Mouse (Mus musculus): Measurements from ENCODE around the gene Clk3.
"Not testable (repeated sequence)": the region's sequence is repeated elsewhere in the genome, so short reads cannot be mapped to it uniquely, and the experiment has no call there.

The Clk3 gene

GRCm38 (mm10) chr9:57728312-57728711, 37.3 kb downstream of the Clk3 start:
- in situ Hi-C loops (cut with MboI, MseI), result no loop called here

- in situ Hi-C loops (cut with MboI, MseI), result no loop called here
Observed at GRCm38 (mm10) chr9:57724701-57725100, 41.0 kb downstream of the Clk3 start.

- in situ Hi-C loops (cut with MboI, MseI), result no loop called here
Observed at GRCm38 (mm10) chr9:57723796-57724195, 41.9 kb downstream of the Clk3 start.

- in situ Hi-C loops (cut with MboI, MseI), result no loop called here
Observed at GRCm38 (mm10) chr9:57723315-57723715, 42.3 kb downstream of the Clk3 start.

GRCm38 (mm10) chr9:57722371-57722770, 43.3 kb downstream of the Clk3 start:
- in situ Hi-C loops (cut with MboI, MseI), result no loop called here

- in situ Hi-C loops (cut with MboI, MseI), result no loop called here
Observed at GRCm38 (mm10) chr9:57720736-57721135, 44.9 kb downstream of the Clk3 start.

- in situ Hi-C loops (cut with MboI, MseI), result no loop called here
Observed at GRCm38 (mm10) chr9:57718408-57718807, 47.3 kb downstream of the Clk3 start.

GRCm38 (mm10) chr9:57712194-57712593, 53.5 kb downstream of the Clk3 start:
- in situ Hi-C loops (cut with MboI, MseI), result no loop called here

GRCm38 (mm10) chr9:57710214-57710613, 55.4 kb downstream of the Clk3 start:
- in situ Hi-C loops (cut with MboI, MseI), result not testable (repeated sequence)

GRCm38 (mm10) chr9:57708720-57709274, 56.9 kb downstream of the Clk3 start:
- in situ Hi-C loops (cut with MboI, MseI), result loop anchor here (5.0 kb wide), 2 partner anchors 46 to 54 kb away; no protein-coding TSS in a partner anchor

- in situ Hi-C loops (cut with MboI, MseI), result loop anchor here (5.0 kb wide), 2 partner anchors 46 to 54 kb away; no protein-coding TSS in a partner anchor
Observed at GRCm38 (mm10) chr9:57708068-57708719, 57.5 kb downstream of the Clk3 start, which contains the start of gene Edc3. TSS of gene Edc3 (plus strand) at chr9:57708540.

- in situ Hi-C loops (cut with MboI, MseI), result loop anchor here (5.0 kb wide), 2 partner anchors 44 to 56 kb away; no protein-coding TSS in a partner anchor
Observed at GRCm38 (mm10) chr9:57706496-57706895, 59.2 kb downstream of the Clk3 start.
